Mouse (Mus musculus) telencephalon, adult 2 months (tissue): ENCODE data around the gene Rab30.

Experiments used
- DNase-seq: peaks from one replicate; pipeline ENCODE4 v3.0.0-alpha.2; 2011; ENCODE audit warnings: low read depth, low spot score

Rab30 gene

GRCm38 (mm10) chr7:92796813-92797212, 55.4 kb downstream of the Rab30 start:
- DNase-seq, result no peak

- no peak for DNase-seq
Observed at GRCm38 (mm10) chr7:92799665-92800595, 58.5 kb downstream of the Rab30 start.

- no peak for DNase-seq
Observed at GRCm38 (mm10) chr7:92802158-92802557, 60.8 kb downstream of the Rab30 start.

GRCm38 (mm10) chr7:92803191-92803590, 61.8 kb downstream of the Rab30 start:
- DNase-seq, result no peak

- no peak for DNase-seq
Observed at GRCm38 (mm10) chr7:92804919-92805668, 63.7 kb downstream of the Rab30 start.

- DNase-seq, result no peak
Observed at GRCm38 (mm10) chr7:92806512-92807188, 65.2 kb downstream of the Rab30 start.

GRCm38 (mm10) chr7:92807482-92807881, 66.1 kb downstream of the Rab30 start:
- DNase-seq, result no peak

- no peak for DNase-seq
Observed at GRCm38 (mm10) chr7:92811667-92812279, 70.4 kb downstream of the Rab30 start.

GRCm38 (mm10) chr7:92817242-92817641, 75.8 kb downstream of the Rab30 start:
- no peak for DNase-seq

GRCm38 (mm10) chr7:92817886-92818285, 76.5 kb downstream of the Rab30 start:
- DNase-seq, result no peak

GRCm38 (mm10) chr7:92819656-92820055, 78.3 kb downstream of the Rab30 start:
- no peak for DNase-seq

GRCm38 (mm10) chr7:92820410-92820809, 79.0 kb downstream of the Rab30 start:
- DNase-seq, result no peak

- no peak for DNase-seq
Observed at GRCm38 (mm10) chr7:92820941-92821465, 79.6 kb downstream of the Rab30 start.

GRCm38 (mm10) chr7:92821871-92822270, 80.5 kb downstream of the Rab30 start:
- DNase-seq, result no peak

- DNase-seq, result no peak
Observed at GRCm38 (mm10) chr7:92822409-92823101, 81.2 kb downstream of the Rab30 start.

GRCm38 (mm10) chr7:92826248-92826647, 84.8 kb downstream of the Rab30 start:
- no peak for DNase-seq

- peak; percentile 74 for DNase-seq
Observed at GRCm38 (mm10) chr7:92827981-92828380, 86.6 kb downstream of the Rab30 start.

- no peak for DNase-seq
Observed at GRCm38 (mm10) chr7:92832395-92832794, 91.0 kb downstream of the Rab30 start.

GRCm38 (mm10) chr7:92834391-92834790, 93.0 kb downstream of the Rab30 start:
- no peak for DNase-seq

GRCm38 (mm10) chr7:92836447-92836846, 95.0 kb downstream of the Rab30 start:
- DNase-seq, result no peak

GRCm38 (mm10) chr7:92837226-92837625, 95.8 kb downstream of the Rab30 start:
- no peak for DNase-seq
